Mouse (Mus musculus): ENCODE measurements around the gene Coq10b. TPM values are rescaled to one million over a fixed set of nuclear protein-coding genes. Genes with fewer than 3 reads are reported as not detected.
A peak's percentile ranks its signal among the peaks of the same experiment; 100 is the strongest.

Gene Coq10b
- total and polyA plus RNA-seq, 2 experiments from 2014 or later = 15.1 to 23.3 TPM

- peak within 1 kb of the TSS; percentile 97 for H3K27ac ChIP-seq
- DNase-seq (ENCODE audit: low spot score) (peak; percentile 98), ATAC-seq (peak; percentile 100)
- H3K4me1 ChIP-seq (ENCODE audit: insufficient read depth, low read length) = no peaks in the 10 kb centered on the region
- no peaks in the 10 kb centered on the region for H3K9me3 ChIP-seq (ENCODE audit: low read length)
- no peaks in the 10 kb centered on the region for H3K27me3 ChIP-seq (ENCODE audit: insufficient read depth, low read length)
- H3K4me3 ChIP-seq (ENCODE audit: low read length) = peak within 1 kb of the TSS; percentile 99
- H3K9ac ChIP-seq (replicated peaks; ENCODE audit: low read length) = peak within 1 kb of the TSS; percentile 99
- 1% methylated on average over 46 of the region's 46 CpGs for WGBS
- H3K36me3 ChIP-seq (ENCODE audit: insufficient read depth, low read length) = no peaks in the 10 kb centered on the region
- TF ChIP-seq CTCF (IDR thresholded peaks at IDR 0.05; ENCODE audit: low read depth) = peak; percentile 19; the same call in 1 of the 2 replicates
- peak within 1 kb of the TSS; percentile 84 for H3K4me2 ChIP-seq (ENCODE audit: low read depth, low read length)
Observed at GRCm38 (mm10) chr1:55027253-55027801, 25.2 kb upstream of the Coq10b start, which contains the start of gene Sf3b1. Gene Sf3b1, minus strand, starts transcription at chr1:55027481.

GRCm38 (mm10) chr1:55027966-55028365 lies 24.6 kb upstream of the Coq10b start:
- no peaks in the 10 kb centered on the region for H3K36me3 ChIP-seq (ENCODE audit: insufficient read depth, low read length)
- ATAC-seq = no peak

GRCm38 (mm10) chr1:55028512-55029249 lies 23.9 kb upstream of the Coq10b start:
- DNase-seq (ENCODE audit: low spot score) = no peak
- H3K36me3 ChIP-seq (ENCODE audit: insufficient read depth, low read length) = no peaks in the 10 kb centered on the region
- H3K4me1 ChIP-seq (ENCODE audit: insufficient read depth, low read length) = no peaks in the 10 kb centered on the region
- H3K4me2 ChIP-seq (ENCODE audit: low read depth, low read length) = no peak overlapping the region
- no peak overlapping the region for H3K9ac ChIP-seq (replicated peaks; ENCODE audit: low read length)
- no peak overlapping the region for H3K4me3 ChIP-seq (ENCODE audit: low read length)
- 83% methylated on average over 11 of the region's 11 CpGs for WGBS
- H3K27me3 ChIP-seq (ENCODE audit: insufficient read depth, low read length) = no peaks in the 10 kb centered on the region
- no peak overlapping the region for H3K27ac ChIP-seq
- ATAC-seq = no peak
- no peak for TF ChIP-seq CTCF (IDR thresholded peaks at IDR 0.05; ENCODE audit: low read depth)
- H3K9me3 ChIP-seq (ENCODE audit: low read length) = no peaks in the 10 kb centered on the region

More at GRCm38 (mm10) chr1:55027966-55028365, 24.6 kb upstream of the Coq10b start:
- peak overlapping the region; percentile 84; the same call in 1 of the 2 replicates for H3K4me2 ChIP-seq (ENCODE audit: low read depth, low read length)
- DNase-seq (ENCODE audit: low spot score) = no peak
- peak overlapping the region; percentile 99; the same call in 1 of the 2 replicates for H3K4me3 ChIP-seq (ENCODE audit: low read length)
- TF ChIP-seq CTCF (IDR thresholded peaks at IDR 0.05; ENCODE audit: low read depth) = no peak
- H3K4me1 ChIP-seq (ENCODE audit: insufficient read depth, low read length) = no peaks in the 10 kb centered on the region
- 90% methylated on average over 1 of the region's 1 CpGs for WGBS
- peak overlapping the region; percentile 97; the same call in 1 of the 2 replicates for H3K27ac ChIP-seq
- no peaks in the 10 kb centered on the region for H3K9me3 ChIP-seq (ENCODE audit: low read length)
- H3K27me3 ChIP-seq (ENCODE audit: insufficient read depth, low read length) = no peaks in the 10 kb centered on the region
- no peak overlapping the region for H3K9ac ChIP-seq (replicated peaks; ENCODE audit: low read length)

- no peak overlapping the region for H3K27ac ChIP-seq
- no peak overlapping the region for H3K4me3 ChIP-seq (ENCODE audit: low read length)
- ATAC-seq (no peak), DNase-seq (ENCODE audit: low spot score) (no peak)
- H3K9ac ChIP-seq (replicated peaks; ENCODE audit: low read length) = no peak overlapping the region
- TF ChIP-seq CTCF (IDR thresholded peaks at IDR 0.05; ENCODE audit: low read depth) = no peak
- no peaks in the 10 kb centered on the region for H3K36me3 ChIP-seq (ENCODE audit: insufficient read depth, low read length)
- H3K9me3 ChIP-seq (ENCODE audit: low read length) = no peaks in the 10 kb centered on the region
- no peaks in the 10 kb centered on the region for H3K4me1 ChIP-seq (ENCODE audit: insufficient read depth, low read length)
- 73% methylated on average over 4 of the region's 4 CpGs for WGBS
- H3K27me3 ChIP-seq (ENCODE audit: insufficient read depth, low read length) = no peaks in the 10 kb centered on the region
- H3K4me2 ChIP-seq (ENCODE audit: low read depth, low read length) = no peak overlapping the region
Observed at GRCm38 (mm10) chr1:55029446-55029845, 23.1 kb upstream of the Coq10b start.

GRCm38 (mm10) chr1:55031026-55031779 lies 21.4 kb upstream of the Coq10b start:
- H3K4me2 ChIP-seq (ENCODE audit: low read depth, low read length) = no peak overlapping the region
- no peak overlapping the region for H3K9ac ChIP-seq (replicated peaks; ENCODE audit: low read length)
- no peak overlapping the region for H3K4me3 ChIP-seq (ENCODE audit: low read length)
- no peak for DNase-seq (ENCODE audit: low spot score)
- TF ChIP-seq CTCF (IDR thresholded peaks at IDR 0.05; ENCODE audit: low read depth) = no peak
- H3K4me1 ChIP-seq (ENCODE audit: insufficient read depth, low read length) = no peaks in the 10 kb centered on the region
- no peaks in the 10 kb centered on the region for H3K27me3 ChIP-seq (ENCODE audit: insufficient read depth, low read length)
- H3K27ac ChIP-seq = no peak overlapping the region
- H3K36me3 ChIP-seq (ENCODE audit: insufficient read depth, low read length) = no peaks in the 10 kb centered on the region
- H3K9me3 ChIP-seq (ENCODE audit: low read length) = no peaks in the 10 kb centered on the region
- no peak for ATAC-seq

- H3K27me3 ChIP-seq (ENCODE audit: insufficient read depth, low read length) = no peaks in the 10 kb centered on the region
- H3K4me1 ChIP-seq (ENCODE audit: insufficient read depth, low read length) = no peaks in the 10 kb centered on the region
- no peak for ATAC-seq
- no peak overlapping the region for H3K4me3 ChIP-seq (ENCODE audit: low read length)
- TF ChIP-seq CTCF (IDR thresholded peaks at IDR 0.05; ENCODE audit: low read depth) = no peak
- no peaks in the 10 kb centered on the region for H3K9me3 ChIP-seq (ENCODE audit: low read length)
- no peak overlapping the region for H3K27ac ChIP-seq
- no peaks in the 10 kb centered on the region for H3K36me3 ChIP-seq (ENCODE audit: insufficient read depth, low read length)
- 88% methylated on average over 1 of the region's 1 CpGs for WGBS
- no peak for DNase-seq (ENCODE audit: low spot score)
- no peak overlapping the region for H3K9ac ChIP-seq (replicated peaks; ENCODE audit: low read length)
- no peak overlapping the region for H3K4me2 ChIP-seq (ENCODE audit: low read depth, low read length)
Observed at GRCm38 (mm10) chr1:55039944-55040343, 12.6 kb upstream of the Coq10b start.

Measured in hindbrain, postnatal 0 days (tissue).